Mouse (Mus musculus) thymus, postnatal 4 days (tissue): ENCODE data around the gene Zfp629.

ENCODE experiments used
- DNase-seq: peaks from one replicate; pipeline ENCODE4 v3.0.0; 2021

The Zfp629 gene

DNA sequence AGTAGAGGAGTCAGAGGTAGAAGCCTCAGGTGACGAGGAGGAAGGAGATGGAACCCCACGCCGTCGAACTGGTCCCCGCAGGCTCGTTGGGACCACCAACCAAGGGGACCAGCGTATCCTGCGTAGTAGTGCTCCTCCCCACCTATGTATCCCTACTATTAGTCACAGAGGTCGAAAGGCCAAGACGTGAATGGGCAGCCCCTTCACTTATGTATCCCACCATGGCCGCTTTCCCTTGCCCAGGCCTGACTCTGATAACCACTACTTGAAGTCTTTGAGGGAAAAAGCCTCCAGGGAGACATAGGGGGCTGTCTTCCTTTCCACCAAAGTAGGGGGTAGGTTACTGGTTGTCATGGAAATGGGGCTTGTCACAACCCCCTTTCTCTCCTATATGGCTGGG, 55.0 kb downstream of the Zfp629 start:
- no peak for DNase-seq
